Mouse (Mus musculus) CD4-positive, CD25-positive, alpha-beta regulatory T cell, adult 4 months (primary cell): Measurements from ENCODE around the gene Esam. TPM values are rescaled to one million over a fixed set of nuclear protein-coding genes. Genes with fewer than 3 reads are reported as not detected.

Source experiments
- ATAC-seq: one replicate; pipeline ENCODE4 v1.8.0; 2017
- polyA plus RNA-seq, 2 experiments: library from polyadenylated mRNA; unstranded; fragments of 100-300 nt; shearing (Covaris generic); gene quantifications; one replicate each; pipeline ENCODE4 v1.2.1; 2017

Esam gene
- polyA plus RNA-seq: not detected

- no peak for ATAC-seq
Measured at GRCm38 (mm10) chr9:37527396-37528224, at the start of gene Esam. Gene Esam, plus strand, starts transcription at chr9:37528078.

- no peak for ATAC-seq
Measured at GRCm38 (mm10) chr9:37485146-37485545, 42.7 kb upstream of the Esam start.

- ATAC-seq: no peak
Measured at GRCm38 (mm10) chr9:37488041-37488440, 39.8 kb upstream of the Esam start.

DNA sequence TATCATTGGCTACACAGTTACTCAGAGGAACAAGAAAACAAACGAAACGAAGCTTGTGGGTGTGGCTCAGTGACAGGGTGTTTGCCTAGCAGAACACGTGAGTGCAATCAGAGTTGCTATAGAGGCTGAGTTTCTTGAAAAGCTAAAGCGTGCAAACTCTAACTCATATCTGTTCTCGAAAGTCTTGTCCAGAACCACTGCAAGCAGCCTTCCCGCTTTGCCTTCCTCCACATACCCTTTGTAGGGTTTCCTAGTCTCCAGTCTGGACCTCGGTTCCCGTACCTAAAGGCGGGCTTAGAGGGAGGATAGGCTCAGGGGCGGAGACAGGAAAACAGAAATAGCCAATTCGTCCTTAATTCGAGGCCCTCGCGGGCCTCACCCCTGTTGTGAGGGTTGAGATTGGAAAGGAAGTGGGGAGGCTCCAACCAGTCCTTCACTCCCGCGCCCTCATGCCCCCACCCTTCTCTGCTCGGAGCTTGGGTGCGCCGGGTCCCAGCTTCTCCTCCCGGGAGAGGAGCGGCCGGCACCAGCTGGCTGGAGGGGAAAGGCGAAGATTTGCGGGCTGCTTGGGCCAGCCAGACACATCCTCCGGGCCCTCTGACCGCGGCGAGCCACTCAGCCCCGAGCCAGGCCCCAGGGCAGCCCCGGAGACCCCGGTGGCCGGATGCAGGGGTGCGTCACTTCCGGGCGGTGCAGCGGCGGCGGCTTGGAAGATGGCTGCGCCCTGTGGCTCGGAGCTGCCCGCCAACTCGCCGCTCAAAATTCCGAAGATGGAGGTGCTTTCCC, 39.1 kb upstream of the Esam start, which contains the start of gene Msantd2:
TSS of gene Msantd2 (plus strand) at position 709 of the 786 bp plus-strand sequence.
- ATAC-seq: peak; percentile 86

DNA sequence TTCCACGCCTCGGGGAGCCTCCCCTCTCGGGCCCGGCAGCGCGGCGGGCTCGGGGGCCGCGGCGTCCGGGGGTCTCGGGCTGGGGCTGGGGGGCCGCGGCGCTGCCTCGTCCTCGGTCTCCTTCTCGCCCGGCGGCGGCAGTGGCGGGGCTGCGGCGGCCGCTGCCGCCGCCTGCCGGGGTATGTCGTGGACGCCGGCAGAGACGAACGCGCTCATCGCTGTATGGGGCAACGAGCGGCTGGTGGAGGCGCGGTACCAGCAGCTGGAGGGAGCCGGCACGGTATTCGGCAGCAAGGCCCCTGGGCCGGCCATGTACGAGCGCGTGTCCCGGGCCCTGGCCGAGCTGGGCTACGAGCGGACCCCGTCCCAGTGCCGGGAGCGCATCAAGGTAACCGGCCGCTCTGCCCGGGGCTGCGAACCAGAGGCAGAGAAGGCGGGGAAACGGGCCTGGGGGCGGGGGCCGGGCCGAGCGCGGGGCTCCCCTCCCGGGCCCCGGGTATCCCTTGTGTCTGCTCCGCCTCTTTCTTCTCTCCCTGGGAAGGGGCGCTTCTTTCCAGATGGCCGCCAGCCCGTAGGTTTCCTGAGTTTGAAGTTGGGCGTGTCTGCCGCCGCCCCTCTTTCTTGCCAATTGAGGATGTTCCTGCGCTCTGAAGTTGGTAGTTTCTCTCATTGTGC, 38.3 kb upstream of the Esam start:
- peak; percentile 22 for ATAC-seq

DNA sequence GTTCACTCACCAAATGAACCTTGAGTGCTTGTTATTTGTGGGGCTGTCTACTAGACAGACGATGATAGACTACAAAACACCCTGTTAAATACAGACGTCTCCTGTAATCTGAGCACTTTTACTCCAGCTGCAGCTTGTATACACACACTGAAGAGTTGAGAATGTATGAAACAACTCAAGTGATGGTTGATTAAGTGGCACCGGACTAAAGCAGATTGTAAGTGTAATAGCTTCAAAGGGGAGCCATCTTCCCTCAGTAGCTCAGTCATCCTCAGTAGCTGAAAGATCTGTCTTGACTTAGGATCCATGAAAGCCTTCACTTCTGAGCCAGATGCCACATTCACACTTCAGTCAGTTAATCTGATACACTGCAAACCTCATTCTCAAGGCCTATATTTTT, 32.1 kb upstream of the Esam start:
- no peak for ATAC-seq

- ATAC-seq: no peak
Measured at GRCm38 (mm10) chr9:37496325-37496724, 31.6 kb upstream of the Esam start.

DNA sequence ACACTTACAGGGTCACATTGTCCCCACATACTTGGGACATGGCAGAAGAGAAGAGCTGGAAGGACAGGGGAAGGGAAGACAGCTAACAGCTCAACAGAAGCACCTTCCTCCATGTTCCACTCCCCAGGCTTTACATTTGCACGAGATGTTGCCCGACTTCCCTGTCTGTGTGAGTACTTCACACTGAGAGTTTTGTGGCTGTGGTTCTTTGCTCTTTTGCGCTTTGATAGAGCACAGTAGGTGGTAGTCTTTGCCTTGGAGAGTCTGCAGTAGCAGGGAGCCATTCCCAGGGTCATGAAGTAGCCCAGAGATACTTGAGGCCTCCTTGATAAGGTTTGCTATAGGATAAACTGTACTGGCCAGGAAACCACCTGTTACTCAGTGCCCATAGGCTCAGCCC, 27.7 kb upstream of the Esam start:
- no peak for ATAC-seq

GRCm38 (mm10) chr9:37501170-37501569, 26.7 kb upstream of the Esam start:
- ATAC-seq: no peak

GRCm38 (mm10) chr9:37504348-37504747, 23.5 kb upstream of the Esam start:
- peak; percentile 20 for ATAC-seq

DNA sequence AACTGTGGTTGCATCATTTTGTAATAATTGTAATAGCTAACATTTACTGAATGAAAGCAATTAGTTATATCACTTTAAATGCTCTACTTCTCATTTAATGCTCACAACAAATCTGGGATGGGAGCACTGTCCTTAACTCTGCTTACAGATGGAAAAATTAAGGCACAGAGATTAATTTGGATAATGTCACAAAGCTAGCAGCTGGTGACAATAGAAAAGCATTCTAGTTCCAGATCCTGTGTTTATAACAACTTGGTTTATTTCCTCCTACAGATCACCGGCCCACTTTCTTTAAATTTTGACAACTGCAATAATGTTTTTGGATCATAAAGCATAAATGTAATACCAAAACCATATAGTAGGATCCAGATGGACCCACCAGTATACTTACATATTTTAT, 21.9 kb upstream of the Esam start:
- no peak for ATAC-seq

DNA sequence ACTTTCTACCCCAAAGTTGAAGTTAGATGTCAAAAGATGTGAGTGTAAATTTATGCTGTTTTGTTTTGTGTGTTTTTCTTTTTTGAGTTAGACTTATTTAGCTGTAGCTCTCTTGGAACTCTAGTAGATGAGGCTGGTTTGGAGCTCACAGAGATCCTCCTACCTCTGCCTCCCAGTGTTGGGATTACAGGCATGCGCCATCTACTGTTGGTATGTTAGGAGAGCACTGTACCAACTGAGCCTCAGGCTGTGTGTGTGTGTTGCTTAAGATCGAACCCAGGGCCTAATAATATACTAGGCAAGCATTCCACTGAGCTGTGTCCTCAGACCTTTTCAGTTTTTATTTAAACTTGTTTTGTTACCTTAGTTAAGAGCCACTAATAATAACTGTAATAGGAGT, 15.8 kb upstream of the Esam start:
- no peak for ATAC-seq

DNA sequence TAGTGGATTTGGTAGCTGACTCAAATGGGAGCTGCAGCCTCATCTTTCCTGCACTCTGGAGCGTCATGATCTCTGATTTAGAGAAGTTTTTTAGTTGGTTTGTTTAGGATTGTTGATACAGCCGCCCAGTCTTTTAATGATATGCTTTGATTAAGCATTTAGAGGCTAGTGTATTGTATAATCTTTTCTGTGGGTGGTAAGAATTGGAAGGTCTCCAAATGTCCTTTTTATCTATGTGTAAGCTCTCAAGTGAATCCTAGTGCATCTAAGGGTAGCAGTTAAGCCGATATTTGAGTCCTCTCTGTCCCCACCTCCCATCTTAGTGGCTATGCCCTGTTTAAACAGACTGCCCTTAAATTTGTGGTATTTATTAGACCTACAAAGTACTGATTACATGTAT, 13.4 kb upstream of the Esam start:
- no peak for ATAC-seq

DNA sequence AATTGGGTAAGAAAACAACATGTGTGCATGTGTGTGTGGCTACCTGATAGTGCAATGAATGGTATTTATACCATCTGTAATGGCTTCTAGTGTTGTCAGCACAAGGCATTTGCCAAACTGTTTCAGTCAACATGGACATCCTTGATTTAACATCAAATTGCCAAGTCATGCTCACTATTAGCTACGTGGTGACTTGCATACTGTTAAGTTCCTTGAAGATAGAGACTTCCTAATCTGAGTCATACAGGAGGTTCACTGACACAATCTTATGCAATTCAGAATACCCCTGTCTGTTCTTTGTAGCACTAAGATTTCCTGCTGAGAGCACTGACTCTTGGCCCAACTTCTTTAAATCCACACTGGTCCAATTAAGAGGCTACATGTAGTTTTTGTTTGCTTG, 10.4 kb upstream of the Esam start:
- ATAC-seq: no peak

DNA sequence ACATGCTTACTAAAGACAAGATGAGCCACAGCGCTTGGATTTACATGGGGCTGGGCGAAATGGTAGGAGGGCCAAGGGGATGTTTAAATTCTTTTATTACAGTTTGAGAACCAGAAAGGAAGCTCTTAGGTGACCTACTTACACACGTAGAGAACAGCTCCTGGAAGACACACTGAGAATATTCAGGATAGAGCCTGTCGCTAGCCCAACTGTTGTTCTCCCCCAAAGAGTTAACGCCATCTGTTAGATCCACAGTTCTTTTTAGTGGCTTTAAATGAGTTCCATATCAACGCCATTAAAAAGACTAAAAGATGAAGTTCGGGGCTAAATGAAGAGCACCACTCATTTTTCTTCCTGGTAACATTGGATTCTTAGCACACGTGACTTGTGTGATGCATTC, 8.9 kb upstream of the Esam start:
- no peak for ATAC-seq

- ATAC-seq: no peak
Measured at GRCm38 (mm10) chr9:37519995-37520394, 7.9 kb upstream of the Esam start.

DNA sequence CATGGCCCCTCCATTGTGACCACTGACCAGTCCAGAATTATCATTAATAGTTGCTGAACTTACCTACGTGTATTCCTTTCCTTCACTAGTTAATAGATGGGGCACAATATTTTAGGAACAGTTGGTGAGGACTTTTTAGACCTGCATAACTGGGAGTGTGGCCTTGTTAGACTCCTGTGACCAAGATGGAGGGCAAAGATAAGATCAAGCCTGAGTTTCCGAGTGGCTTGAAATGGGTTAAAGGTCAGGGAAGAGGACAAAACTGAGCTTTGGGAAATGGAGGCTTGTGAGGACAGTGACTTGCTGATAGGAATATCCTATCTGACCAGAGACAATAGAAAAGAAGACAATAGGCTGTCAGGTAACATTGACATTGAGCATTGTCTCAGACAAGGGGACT, 2.4 kb upstream of the Esam start:
- ATAC-seq: no peak

DNA sequence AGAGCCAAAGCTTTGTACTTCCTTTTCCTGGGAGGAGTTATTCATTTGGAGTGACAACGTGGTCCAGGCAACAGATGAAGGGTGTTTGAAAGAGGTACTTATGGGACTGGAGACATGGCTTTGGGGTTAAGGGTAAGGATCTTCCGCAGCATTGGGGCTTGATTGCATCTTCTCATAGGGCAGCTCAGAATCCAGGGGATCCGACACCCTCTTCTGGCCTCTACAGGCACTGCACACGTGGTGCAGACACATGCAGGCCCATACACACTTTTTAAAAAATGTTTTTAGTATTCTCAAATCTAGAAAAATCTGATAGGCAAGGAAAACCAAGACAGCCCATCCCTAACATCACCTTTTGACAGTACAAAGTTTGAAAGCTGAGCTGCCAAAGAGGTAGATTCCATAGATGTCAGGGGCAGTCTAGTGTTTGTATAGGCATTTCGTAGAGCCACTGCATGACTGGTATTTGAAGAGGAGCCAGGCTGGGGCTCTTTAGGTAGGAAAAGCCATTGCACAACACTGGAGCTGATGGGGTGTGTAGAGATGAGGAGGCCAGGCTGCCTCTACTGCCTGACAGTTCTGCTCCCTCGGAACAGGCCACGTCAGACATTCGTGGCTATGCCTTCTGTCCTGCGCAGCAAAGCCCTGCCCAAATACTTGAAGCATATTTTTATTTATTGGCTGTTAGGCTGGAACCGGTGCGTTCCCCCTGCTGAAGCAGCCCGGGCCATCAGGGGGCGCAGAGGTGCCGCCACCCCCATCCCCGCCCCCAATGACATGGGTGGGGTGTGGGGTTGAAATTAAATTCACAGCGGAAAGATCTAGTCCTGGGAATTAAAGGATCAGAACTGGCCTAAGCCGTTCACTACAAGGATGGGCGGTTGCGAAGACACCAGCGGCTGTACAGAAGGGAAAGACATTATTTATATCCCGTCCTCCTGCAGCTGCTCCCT, 1.2 kb upstream of the Esam start:
- ATAC-seq: no peak

GRCm38 (mm10) chr9:37528225-37528970, 520 bp downstream of the Esam start:
- ATAC-seq: no peak

- peak; percentile 45 for ATAC-seq
Measured at GRCm38 (mm10) chr9:37530031-37530887, 2.4 kb downstream of the Esam start.
